Mouse (Mus musculus): ENCODE measurements at regions not wholly inside any gene's neighbourhood (a gene's known extent, or its start where the extent isn't known, plus 50 kb on each side); places are given as distances from the start of the nearest gene placed in this dataset.

DNA sequence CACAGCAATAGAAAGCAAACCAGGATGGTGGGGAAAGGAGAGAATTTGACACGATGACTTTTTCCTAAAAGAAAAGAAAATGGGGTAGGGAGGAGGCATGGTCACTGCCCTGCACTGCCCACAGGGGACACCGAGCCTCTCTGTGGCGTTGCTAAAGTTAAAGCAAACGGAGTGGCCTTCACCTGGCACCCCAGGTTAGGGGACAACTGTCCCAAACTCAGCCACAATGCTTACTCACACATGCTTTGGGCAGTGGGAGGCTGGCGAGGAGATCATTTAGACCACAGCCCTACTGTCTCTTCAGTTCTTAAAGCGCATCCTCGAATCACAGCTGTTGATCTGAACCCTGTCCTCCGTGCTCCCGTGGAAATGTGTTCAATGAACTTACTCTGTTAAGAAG lies 55.3 kb upstream of the Jdp2 start:
- TF ChIP-seq CTCF (IDR thresholded peaks at IDR 0.05; ENCODE audit: low read depth) = no peak
- TF ChIP-seq EP300 (IDR thresholded peaks at IDR 0.05; ENCODE audit: low read depth) = no peak

Measured in heart, postnatal 0 days (tissue).